Mouse (Mus musculus) ES-E14 (cell line): ENCODE data around the gene Glt6d1. TPM values are rescaled to one million over a fixed set of nuclear protein-coding genes. Genes with fewer than 3 reads are reported as not detected.

ENCODE experiments used
- DNase-seq: peaks from one replicate; pipeline ENCODE4 v3.0.0-alpha.2; 2013; ENCODE audit warnings: low read depth, low spot score
- H3K27ac ChIP-seq: 2 replicates; pipeline ENCODE4 v1.5.1; 2012; ENCODE audit warnings: low read depth, mild to moderate bottlenecking, low read length, moderate library complexity, mixed read lengths; ENCODE audit not compliant: poor library complexity, insufficient read depth, severe bottlenecking
- H3K36me3 ChIP-seq: 2 replicates; pipeline ENCODE4 v1.6.1; 2012; ENCODE audit warnings: mild to moderate bottlenecking, low read length, moderate library complexity, mixed read lengths; ENCODE audit not compliant: control insufficient read depth, poor library complexity, insufficient read depth, severe bottlenecking
- H3K4me1 ChIP-seq, 2 experiments: fragments of 150-350 bp in 1 of 2; sonication (generic) in 1 of 2; 2 replicates each; pipeline ENCODE4 v1.6.1; 2012; ENCODE audit warnings: low read length in 2 of 2, mild to moderate bottlenecking in 1 of 2, mixed read lengths in 1 of 2; ENCODE audit not compliant: control insufficient read depth in 2 of 2, insufficient read depth in 2 of 2, poor library complexity in 1 of 2
- H3K4me3 ChIP-seq, 2 experiments: fragments of 150-350 bp in 1 of 2; sonication (generic) in 1 of 2; 2 replicates each; pipeline ENCODE4 v1.5.1; 2012; ENCODE audit warnings: low read length in 2 of 2, low read depth in 1 of 2, mild to moderate bottlenecking in 1 of 2, mixed read lengths in 1 of 2; ENCODE audit not compliant: insufficient read depth in 1 of 2, poor library complexity in 1 of 2, severe bottlenecking in 1 of 2
- H3K9ac ChIP-seq: 2 replicates; pipeline ENCODE4 v1.6.1; 2012; ENCODE audit warnings: low read depth, mild to moderate bottlenecking, low read length, mixed read lengths; ENCODE audit not compliant: poor library complexity, insufficient read depth, severe bottlenecking
- H3K9me3 ChIP-seq: fragments of 150-350 bp; sonication (generic); 2 replicates; pipeline ENCODE4 v1.6.1; 2012; ENCODE audit warnings: low read depth, mild to moderate bottlenecking, low read length; ENCODE audit not compliant: control insufficient read depth, insufficient read depth
- CHD2 ChIP-seq: IDR thresholded peaks from 2 replicates; pipeline ENCODE4 v1.6.1; 2014; ENCODE audit warnings: mild to moderate bottlenecking, low read depth, low read length, inconsistent platforms
- HCFC1 ChIP-seq: IDR thresholded peaks from 2 replicates; pipeline ENCODE4 v1.6.1; 2012; ENCODE audit warnings: low read length, inconsistent platforms, borderline replicate concordance; ENCODE audit not compliant: insufficient read depth
- MAFK ChIP-seq: IDR thresholded peaks from 2 replicates; pipeline ENCODE4 v1.6.1; 2014; ENCODE audit warnings: mild to moderate bottlenecking, low read depth, low read length, inconsistent platforms; ENCODE audit not compliant: insufficient read depth
- ZC3H11A ChIP-seq: IDR thresholded peaks from 2 replicates; pipeline ENCODE4 v1.6.1; 2012; ENCODE audit warnings: low read depth, mild to moderate bottlenecking, inconsistent platforms, low read length, borderline replicate concordance
- ZNF384 ChIP-seq: IDR thresholded peaks from 2 replicates; pipeline ENCODE4 v1.6.1; 2012; ENCODE audit warnings: low read depth, low read length, inconsistent platforms
- in situ Hi-C, 2 experiments: fragments of 600-800 bp; cut with MboI; formaldehyde crosslinking; loops; one replicate each; pipeline ENCODE4 v1.15.1; 2025; ENCODE audit warnings: low sequenced_read_pairs in 2 of 2, inconsistent platforms in 1 of 2; ENCODE audit not compliant: unreplicated experiment in 2 of 2
- total RNA-seq: library from RNA; depleted of rRNA; stranded (reverse); fragments of 300-350 nt; gene quantifications from 2 replicates; pipeline ENCODE4 v1.2.3, GENCODE M21; 2012

Gene Glt6d1
- total RNA-seq, 1 experiment = not detected

DNA sequence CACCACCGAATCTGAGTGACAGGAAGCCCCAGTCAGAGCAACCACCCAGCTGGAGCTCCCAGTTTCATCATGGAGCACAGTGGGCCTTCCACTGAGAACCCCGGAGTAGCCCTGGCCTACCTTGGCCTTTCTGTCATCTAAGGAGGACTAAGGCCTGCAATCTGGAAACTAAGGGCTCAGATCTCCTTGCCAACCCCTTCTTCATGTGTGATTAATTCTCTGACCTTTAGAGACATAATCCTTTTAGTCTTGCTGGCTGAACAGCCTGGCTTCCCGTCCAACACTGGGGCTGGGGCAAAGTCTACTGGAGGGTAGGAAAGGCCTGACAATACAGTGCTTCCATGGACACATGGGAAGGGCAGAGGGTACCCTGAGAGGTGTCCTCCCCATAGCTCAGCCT, 39.7 kb downstream of the Glt6d1 start:
- no peak for DNase-seq
- H3K9ac ChIP-seq = no peak overlapping the region
- H3K4me1 ChIP-seq = no peaks in the 10 kb centered on the region
- H3K36me3 ChIP-seq = no peaks in the 10 kb centered on the region
- H3K27ac ChIP-seq = no peak overlapping the region
- H3K4me3 ChIP-seq = no peak overlapping the region
- TF ChIP-seq HCFC1 (no peak), CHD2 (no peak), ZNF384 (no peak), MAFK (no peak), ZC3H11A (no peak)
- in situ Hi-C loops = no loop called here
- H3K9me3 ChIP-seq = no peaks in the 10 kb centered on the region

- Histone ChIP-seq H3K9ac (no peak overlapping the region), H3K36me3 (no peaks in the 10 kb centered on the region), H3K9me3 (no peaks in the 10 kb centered on the region), H3K27ac (no peak overlapping the region), H3K4me1 (no peaks in the 10 kb centered on the region), H3K4me3 (no peak overlapping the region)
- in situ Hi-C loops = no loop called here
- TF ChIP-seq MAFK = no peak
- TF ChIP-seq CHD2 = no peak
- TF ChIP-seq ZC3H11A = no peak
- no peak for TF ChIP-seq HCFC1
- TF ChIP-seq ZNF384 = no peak
- DNase-seq = no peak
Observed at GRCm38 (mm10) chr2:25774640-25775039, 41.0 kb downstream of the Glt6d1 start.

- Histone ChIP-seq H3K9ac (no peak overlapping the region), H3K4me3 (no peak overlapping the region), H3K27ac (no peak overlapping the region), H3K36me3 (no peaks in the 10 kb centered on the region), H3K4me1 (no peaks in the 10 kb centered on the region), H3K9me3 (no peaks in the 10 kb centered on the region)
- TF ChIP-seq ZNF384 (no peak), MAFK (no peak), CHD2 (no peak)
- in situ Hi-C loops = no loop called here
- DNase-seq = no peak
Observed at GRCm38 (mm10) chr2:25773507-25773906, 42.1 kb downstream of the Glt6d1 start.

- Histone ChIP-seq H3K36me3 (no peaks in the 10 kb centered on the region), H3K4me1 (no peaks in the 10 kb centered on the region), H3K4me3 (no peak overlapping the region), H3K9ac (no peak overlapping the region), H3K27ac (no peak overlapping the region), H3K9me3 (no peaks in the 10 kb centered on the region)
- no peak for TF ChIP-seq MAFK
- TF ChIP-seq HCFC1 = no peak
- TF ChIP-seq ZC3H11A = no peak
- no peak for TF ChIP-seq CHD2
- TF ChIP-seq ZNF384 = no peak
- DNase-seq = no peak
- in situ Hi-C loops = no loop called here
Observed at GRCm38 (mm10) chr2:25767764-25768163, 47.9 kb downstream of the Glt6d1 start.

- H3K4me3 ChIP-seq = no peak within 1 kb of the TSS
- no peaks in the 10 kb centered on the region for H3K36me3 ChIP-seq
- TF ChIP-seq MAFK = no peak
- TF ChIP-seq ZC3H11A = no peak
- TF ChIP-seq HCFC1 = no peak
- no peak for TF ChIP-seq CHD2
- TF ChIP-seq ZNF384 = no peak
- no peak for DNase-seq
- H3K9me3 ChIP-seq = no peaks in the 10 kb centered on the region
- in situ Hi-C loops = no loop called here
- no peaks in the 10 kb centered on the region for H3K4me1 ChIP-seq
- no peak within 1 kb of the TSS for H3K27ac ChIP-seq
- H3K9ac ChIP-seq = no peak within 1 kb of the TSS
Observed at GRCm38 (mm10) chr2:25765269-25765668, 50.4 kb downstream of the Glt6d1 start, which contains the start of gene Lcn3. Lcn3 (plus strand) TSS chr2:25765569.
